Mouse (Mus musculus) CD4-positive helper T cell, adult 2 months (primary cell): ENCODE data around the gene Txndc16.
A peak's percentile ranks its signal among the peaks of the same experiment; 100 is the strongest.

ENCODE experiments used
- DNase-seq: peaks from one replicate; pipeline ENCODE4 v3.0.0-alpha.2; 2012; ENCODE audit warnings: low read depth, missing footprints, low spot score

Txndc16 gene

DNA sequence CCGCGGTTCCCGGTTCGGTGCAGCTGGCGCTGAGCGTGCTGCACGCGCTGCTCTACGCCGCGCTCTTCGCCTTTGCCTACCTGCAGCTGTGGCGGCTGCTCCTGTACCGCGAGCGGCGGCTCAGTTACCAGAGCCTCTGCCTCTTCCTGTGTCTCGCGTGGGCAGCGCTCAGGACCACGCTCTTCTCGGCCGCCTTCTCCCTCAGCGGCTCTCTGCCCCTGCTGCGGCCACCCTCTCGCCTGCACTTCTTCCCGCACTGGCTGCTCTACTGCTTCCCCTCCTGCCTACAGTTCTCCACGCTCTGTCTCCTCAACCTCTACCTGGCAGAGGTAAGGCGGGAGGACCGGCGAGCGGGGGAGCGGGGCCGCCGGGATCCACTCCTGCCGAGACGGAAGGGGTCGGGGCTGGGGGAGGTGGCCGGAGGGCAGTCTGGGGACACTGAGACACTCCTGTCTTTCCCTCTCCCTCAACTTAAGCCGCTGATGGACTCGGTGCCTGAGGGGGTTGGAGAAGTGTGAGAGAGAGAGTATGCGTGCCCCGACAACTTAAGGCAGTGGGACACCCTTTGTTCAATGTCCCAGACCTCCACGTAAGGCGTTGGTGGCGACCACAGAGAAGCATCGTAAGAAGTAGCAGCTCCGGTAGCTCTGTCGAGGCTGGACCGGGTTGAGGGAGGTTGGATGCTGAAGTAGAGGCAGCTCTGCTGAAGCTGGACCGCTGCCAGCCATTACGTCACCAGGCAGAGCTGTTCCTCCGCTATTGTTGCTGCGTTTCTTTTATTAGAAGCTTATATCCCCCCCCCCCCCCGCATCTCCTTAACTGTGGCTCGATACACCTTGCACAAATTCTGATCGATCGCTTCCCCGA, at the start of gene Txndc16:
Txndc16 (minus strand) TSS at position 239 of the 867 bp plus-strand sequence.
- peak; percentile 87 for DNase-seq

GRCm38 (mm10) chr14:45263831-45264592, 43.9 kb upstream of the Txndc16 start:
- no peak for DNase-seq

- DNase-seq, result no peak
Measured at GRCm38 (mm10) chr14:45251548-45252076, 31.5 kb upstream of the Txndc16 start.

DNA sequence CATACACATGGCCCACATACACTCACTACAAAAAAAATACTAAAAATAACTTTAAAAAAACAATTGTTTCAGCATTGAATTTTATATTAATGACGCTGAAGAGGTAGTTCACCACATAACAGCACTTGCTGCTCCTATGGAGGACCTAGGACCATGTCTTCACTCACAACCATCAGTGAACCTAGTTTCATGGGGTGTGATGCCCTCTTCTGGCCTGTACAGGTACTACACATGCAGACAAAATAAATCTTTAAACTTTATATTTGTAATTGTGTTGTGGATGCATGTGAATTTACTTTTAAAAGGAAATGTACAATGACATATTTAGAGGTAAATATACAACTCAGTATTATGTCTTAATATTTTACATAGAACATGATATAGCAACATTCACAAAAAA, 21.5 kb upstream of the Txndc16 start:
- no peak for DNase-seq

- no peak for DNase-seq
Measured at GRCm38 (mm10) chr14:45239042-45239441, 18.9 kb upstream of the Txndc16 start.

GRCm38 (mm10) chr14:45220957-45221630, 966 bp upstream of the Txndc16 start:
- DNase-seq, result no peak

DNA sequence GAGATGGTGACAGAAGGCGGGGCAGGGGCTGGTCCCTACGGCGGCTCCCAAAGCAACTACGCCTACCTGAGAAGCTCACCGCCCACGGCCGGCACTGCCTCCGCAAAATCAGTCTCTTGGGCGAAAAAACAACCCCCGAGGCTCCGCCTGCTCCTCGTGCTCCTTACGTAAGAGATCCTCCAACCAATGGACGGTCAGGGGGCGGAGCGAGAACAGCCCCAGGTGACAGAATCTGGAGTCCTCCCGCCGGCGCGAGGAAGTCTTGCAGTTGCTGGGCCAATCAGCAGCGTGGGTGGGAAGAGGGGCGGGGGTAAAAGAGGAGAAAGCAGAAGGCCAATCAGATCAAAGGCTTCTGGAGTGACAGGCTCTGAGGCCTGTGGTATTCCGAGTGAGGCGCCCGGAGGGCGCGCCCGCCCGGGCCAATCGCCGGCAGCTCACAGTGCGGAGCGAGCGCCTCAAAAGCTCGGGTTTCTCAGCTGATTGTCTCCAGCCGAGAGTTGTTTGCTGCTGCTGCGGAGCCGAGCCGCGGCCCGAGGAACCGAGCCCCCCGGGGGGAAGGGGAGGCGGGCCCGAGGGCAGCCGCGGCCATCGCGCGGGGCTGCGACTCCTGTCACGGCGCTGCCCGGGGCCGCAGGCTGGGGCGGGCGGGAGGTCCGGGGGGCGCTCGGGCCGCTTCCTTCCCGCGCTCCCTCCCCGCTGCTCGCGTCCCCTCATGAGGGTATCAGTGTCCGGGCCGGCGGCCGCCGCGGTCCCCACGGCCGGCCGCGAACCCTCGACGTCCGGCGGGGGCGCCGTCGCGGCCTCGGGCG, 643 bp downstream of the Txndc16 start, which contains the start of gene Gpr137c:
Gpr137c (plus strand) TSS at position 437 of the 809 bp plus-strand sequence.
- DNase-seq, result peak; percentile 100

DNA sequence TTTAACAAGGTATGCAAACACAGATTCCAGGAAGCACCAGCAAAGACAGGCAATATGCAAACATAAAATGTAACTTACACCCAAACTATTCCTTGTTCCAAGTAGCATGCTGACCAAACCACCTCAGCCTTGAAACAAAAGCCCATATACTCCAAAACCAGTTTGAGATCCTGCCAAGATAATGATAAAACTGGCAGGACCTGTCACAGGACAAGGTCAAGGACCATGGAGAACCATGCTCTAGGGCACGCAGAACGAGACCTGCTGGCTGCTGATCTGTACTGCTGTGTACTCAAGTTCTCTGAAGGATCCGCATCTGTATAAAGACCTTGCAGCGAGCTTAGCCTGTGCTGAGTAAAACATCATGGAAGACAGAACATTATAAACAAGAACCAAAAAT, 2.4 kb downstream of the Txndc16 start:
- no peak for DNase-seq

- no peak for DNase-seq
Measured at GRCm38 (mm10) chr14:45216711-45217340, 3.3 kb downstream of the Txndc16 start.

DNA sequence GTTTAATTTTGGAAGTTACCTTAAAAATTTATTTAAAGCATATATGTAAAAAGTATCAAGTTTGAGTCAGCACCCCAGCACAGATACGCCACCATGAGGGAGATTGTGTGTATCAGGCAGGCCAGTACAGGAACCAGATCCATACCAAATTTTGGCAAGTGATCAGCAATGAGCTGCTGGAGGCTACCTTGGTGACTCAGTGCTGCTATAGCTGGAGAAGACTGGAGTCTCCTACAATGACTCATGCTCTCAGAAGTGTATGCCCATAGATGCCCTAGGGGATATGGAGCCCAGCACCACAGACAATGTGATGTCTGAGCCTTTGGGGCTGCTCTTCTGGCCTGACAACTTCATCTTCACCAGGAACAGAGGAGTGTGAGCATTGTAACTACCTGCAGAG, 8.7 kb downstream of the Txndc16 start:
- DNase-seq, result no peak

- no peak for DNase-seq
Measured at GRCm38 (mm10) chr14:45210683-45211082, 9.4 kb downstream of the Txndc16 start.

DNA sequence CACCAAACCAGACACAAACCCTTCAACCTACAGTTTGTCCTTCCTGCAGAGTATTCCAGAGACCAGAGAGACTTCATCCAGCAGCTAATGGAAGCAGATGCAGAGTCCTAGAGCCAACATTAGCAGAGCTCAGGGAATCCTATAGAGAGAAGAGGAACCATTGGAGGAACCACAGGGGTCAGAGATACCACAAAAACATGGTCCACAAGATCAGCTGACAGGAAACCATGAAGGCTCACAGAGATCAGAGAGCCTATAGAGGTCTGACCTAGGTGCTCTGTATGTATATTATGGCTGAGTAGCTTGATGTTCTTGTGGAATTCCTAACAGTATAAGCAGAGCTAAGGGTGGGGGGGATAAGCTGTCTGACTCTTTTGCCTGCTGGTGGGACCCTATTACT, 19.5 kb downstream of the Txndc16 start:
- DNase-seq, result no peak

DNA sequence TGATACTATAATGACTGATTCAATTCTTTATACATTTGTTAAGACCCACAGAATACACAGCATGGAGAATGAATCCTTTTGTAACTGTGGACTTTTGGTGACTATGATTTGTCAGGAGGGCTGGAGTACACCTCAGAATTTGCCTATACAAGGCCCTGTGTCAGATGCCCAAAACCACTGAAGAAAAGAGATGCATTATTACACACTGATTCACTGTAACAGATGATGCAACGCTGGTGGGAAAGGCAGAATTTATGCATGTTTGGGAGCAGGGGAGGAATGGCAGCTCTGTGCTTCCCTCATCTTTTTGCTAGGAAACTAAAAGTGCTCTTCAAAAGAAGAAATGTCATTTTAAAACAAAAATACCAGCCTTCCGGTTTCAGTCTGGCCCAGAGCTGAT, 29.1 kb downstream of the Txndc16 start:
- no peak for DNase-seq

- no peak for DNase-seq
Measured at GRCm38 (mm10) chr14:45181611-45182010, 38.5 kb downstream of the Txndc16 start.

- DNase-seq, result no peak
Measured at GRCm38 (mm10) chr14:45179606-45180005, 40.5 kb downstream of the Txndc16 start.

DNA sequence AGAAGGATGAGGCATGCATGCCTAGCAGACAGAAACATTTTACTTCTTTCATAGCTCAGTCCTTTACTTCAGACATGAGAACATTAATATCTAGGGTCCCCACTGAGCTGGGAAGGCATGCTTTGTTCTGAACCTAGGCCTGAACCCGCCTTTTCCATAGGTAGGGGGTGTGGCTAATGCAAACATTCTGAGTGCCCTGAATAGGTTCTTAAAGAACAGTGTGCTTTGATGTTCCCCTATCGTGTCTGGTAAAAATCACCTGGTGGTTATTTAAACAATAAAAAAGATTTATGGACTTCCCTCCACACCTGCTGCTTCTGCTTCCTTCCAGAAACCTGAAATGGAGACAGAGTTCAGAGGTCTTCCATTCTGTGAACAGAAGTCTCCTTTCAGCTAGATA, 40.9 kb downstream of the Txndc16 start:
- no peak for DNase-seq

- DNase-seq, result no peak
Measured at GRCm38 (mm10) chr14:45175012-45175740, 45.0 kb downstream of the Txndc16 start.

- DNase-seq, result no peak
Measured at GRCm38 (mm10) chr14:45172260-45172659, 47.9 kb downstream of the Txndc16 start.

GRCm38 (mm10) chr14:45167366-45167765, 52.8 kb downstream of the Txndc16 start:
- DNase-seq, result peak; percentile 24
